Mouse (Mus musculus): ENCODE data around the gene Rpl7a. TPM values are rescaled to one million over a fixed set of nuclear protein-coding genes. Genes with fewer than 3 reads are reported as not detected.

Rpl7a gene
- polyA plus RNA-seq, 1 experiment from 2014 or later = 686 TPM

GRCm38 (mm10) chr2:26895898-26896297 lies 14.7 kb upstream of the Rpl7a start:
- ATAC-seq (replicated peaks; ENCODE audit: low FRiP score, low read depth) = no peak
- DNase-seq (ENCODE audit: low spot score) = no peak
- Histone ChIP-seq H3K4me1 (replicated peaks; ENCODE audit: insufficient read depth, low read length) (no peaks in the 10 kb centered on the region), H3K4me3 (replicated peaks; ENCODE audit: low read depth, low read length) (no peak overlapping the region), H3K27ac (no peak overlapping the region), H3K36me3 (ENCODE audit: insufficient read depth, low read length) (peaks cover 66% of the 10 kb centered on the region), H3K4me2 (ENCODE audit: low read length) (no peak overlapping the region), H3K27me3 (ENCODE audit: insufficient read depth, low read length) (no peaks in the 10 kb centered on the region), H3K9ac (ENCODE audit: low read depth, low read length) (no peak overlapping the region), H3K9me3 (replicated peaks; ENCODE audit: low read length) (no peaks in the 10 kb centered on the region)
- peak; percentile 31; the same call in 1 of the 2 replicates for TF ChIP-seq CTCF (IDR thresholded peaks at IDR 0.05; ENCODE audit: low read depth)
- 91% methylated on average over 4 of the region's 4 CpGs for WGBS

- Histone ChIP-seq H3K36me3 (ENCODE audit: insufficient read depth, low read length) (peaks cover 34% of the 10 kb centered on the region), H3K27ac (no peak overlapping the region), H3K4me1 (replicated peaks; ENCODE audit: insufficient read depth, low read length) (peaks cover 9% of the 10 kb centered on the region; the same call in 1 of the 2 replicates), H3K9ac (ENCODE audit: low read depth, low read length) (no peak overlapping the region), H3K27me3 (ENCODE audit: insufficient read depth, low read length) (no peaks in the 10 kb centered on the region), H3K4me2 (ENCODE audit: low read length) (no peak overlapping the region), H3K9me3 (replicated peaks; ENCODE audit: low read length) (no peaks in the 10 kb centered on the region), H3K4me3 (replicated peaks; ENCODE audit: low read depth, low read length) (no peak overlapping the region)
- DNase-seq (ENCODE audit: low spot score) (no peak), ATAC-seq (replicated peaks; ENCODE audit: low FRiP score, low read depth) (no peak)
- WGBS = 65% methylated on average over 1 of the region's 1 CpGs
- no peak for TF ChIP-seq CTCF (IDR thresholded peaks at IDR 0.05; ENCODE audit: low read depth)
Measured at GRCm38 (mm10) chr2:26900731-26901130, 9.8 kb upstream of the Rpl7a start.

- no peak for TF ChIP-seq CTCF (IDR thresholded peaks at IDR 0.05; ENCODE audit: low read depth)
- no peak for ATAC-seq (replicated peaks; ENCODE audit: low FRiP score, low read depth)
- WGBS = 2% methylated on average over 7 of the region's 7 CpGs
Measured at GRCm38 (mm10) chr2:26901834-26902400, 8.6 kb upstream of the Rpl7a start.

GRCm38 (mm10) chr2:26902467-26903220 lies 7.9 kb upstream of the Rpl7a start, which contains the start of gene Surf6:
TSS of gene Surf6 (minus strand) at chr2:26902879.
- WGBS = under 1% methylated on average over 41 of the region's 41 CpGs
- Histone ChIP-seq H3K4me3 (replicated peaks; ENCODE audit: low read depth, low read length) (peak within 1 kb of the TSS; percentile 67), H3K4me2 (ENCODE audit: low read length) (peak within 1 kb of the TSS; percentile 73), H3K36me3 (ENCODE audit: insufficient read depth, low read length) (peaks cover 42% of the 10 kb centered on the region), H3K4me1 (replicated peaks; ENCODE audit: insufficient read depth, low read length) (peaks cover 9% of the 10 kb centered on the region; the same call in 1 of the 2 replicates), H3K27ac (peak within 1 kb of the TSS; percentile 84), H3K27me3 (ENCODE audit: insufficient read depth, low read length) (no peaks in the 10 kb centered on the region), H3K9me3 (replicated peaks; ENCODE audit: low read length) (no peaks in the 10 kb centered on the region), H3K9ac (ENCODE audit: low read depth, low read length) (peak within 1 kb of the TSS; percentile 71)
- TF ChIP-seq CTCF (IDR thresholded peaks at IDR 0.05; ENCODE audit: low read depth) = peak; percentile 30; the same call in 1 of the 2 replicates
- ATAC-seq (replicated peaks; ENCODE audit: low FRiP score, low read depth) (peak; percentile 94), DNase-seq (ENCODE audit: low spot score) (peak; percentile 99)

More at GRCm38 (mm10) chr2:26901834-26902400, 8.6 kb upstream of the Rpl7a start:
- Histone ChIP-seq H3K36me3 (ENCODE audit: insufficient read depth, low read length) (peaks cover 43% of the 10 kb centered on the region), H3K4me2 (ENCODE audit: low read length) (peak overlapping the region; percentile 73), H3K9ac (ENCODE audit: low read depth, low read length) (peak overlapping the region; percentile 71; the same call in 1 of the 2 replicates), H3K4me1 (replicated peaks; ENCODE audit: insufficient read depth, low read length) (peaks cover 9% of the 10 kb centered on the region; the same call in 1 of the 2 replicates), H3K9me3 (replicated peaks; ENCODE audit: low read length) (no peaks in the 10 kb centered on the region), H3K27ac (peak overlapping the region; percentile 84), H3K27me3 (ENCODE audit: insufficient read depth, low read length) (no peaks in the 10 kb centered on the region), H3K4me3 (replicated peaks; ENCODE audit: low read depth, low read length) (peak overlapping the region; percentile 67)
- DNase-seq (ENCODE audit: low spot score) = peak; percentile 37

- Histone ChIP-seq H3K4me3 (replicated peaks; ENCODE audit: low read depth, low read length) (peak overlapping the region; percentile 67), H3K4me1 (replicated peaks; ENCODE audit: insufficient read depth, low read length) (peaks cover 9% of the 10 kb centered on the region; the same call in 1 of the 2 replicates), H3K4me2 (ENCODE audit: low read length) (peak overlapping the region; percentile 73), H3K36me3 (ENCODE audit: insufficient read depth, low read length) (peaks cover 42% of the 10 kb centered on the region), H3K9me3 (replicated peaks; ENCODE audit: low read length) (no peaks in the 10 kb centered on the region), H3K27me3 (ENCODE audit: insufficient read depth, low read length) (no peaks in the 10 kb centered on the region), H3K27ac (peak overlapping the region; percentile 84), H3K9ac (ENCODE audit: low read depth, low read length) (peak overlapping the region; percentile 71)
- 9% methylated on average over 7 of the region's 7 CpGs for WGBS
- ATAC-seq (replicated peaks; ENCODE audit: low FRiP score, low read depth) = no peak
- no peak for TF ChIP-seq CTCF (IDR thresholded peaks at IDR 0.05; ENCODE audit: low read depth)
- no peak for DNase-seq (ENCODE audit: low spot score)
Measured at GRCm38 (mm10) chr2:26903311-26903710, 7.3 kb upstream of the Rpl7a start.

GRCm38 (mm10) chr2:26905936-26906335 lies 4.6 kb upstream of the Rpl7a start:
- WGBS = 95% methylated on average over 2 of the region's 2 CpGs

More at GRCm38 (mm10) chr2:26905936-26906335, 4.6 kb upstream of the Rpl7a start:
- peaks cover 31% of the 10 kb centered on the region for H3K36me3 ChIP-seq (ENCODE audit: insufficient read depth, low read length)
- no peaks in the 10 kb centered on the region for H3K9me3 ChIP-seq (replicated peaks; ENCODE audit: low read length)
- no peak for TF ChIP-seq CTCF (IDR thresholded peaks at IDR 0.05; ENCODE audit: low read depth)
- no peak overlapping the region for H3K4me2 ChIP-seq (ENCODE audit: low read length)
- H3K27ac ChIP-seq = no peak overlapping the region
- DNase-seq (ENCODE audit: low spot score) = no peak
- H3K27me3 ChIP-seq (ENCODE audit: insufficient read depth, low read length) = no peaks in the 10 kb centered on the region
- no peak overlapping the region for H3K9ac ChIP-seq (ENCODE audit: low read depth, low read length)
- H3K4me3 ChIP-seq (replicated peaks; ENCODE audit: low read depth, low read length) = no peak overlapping the region
- no peak for ATAC-seq (replicated peaks; ENCODE audit: low FRiP score, low read depth)
- H3K4me1 ChIP-seq (replicated peaks; ENCODE audit: insufficient read depth, low read length) = peaks cover 20% of the 10 kb centered on the region; the same call in 1 of the 2 replicates
